Mouse (Mus musculus): ENCODE data around the gene Tsga13. TPM values are rescaled to one million over a fixed set of nuclear protein-coding genes. Genes with fewer than 3 reads are reported as not detected.

Gene Tsga13
- polyA plus RNA-seq (2012; rRNA removed), result 0.10 and 0.16 TPM in 2 replicates

DNA sequence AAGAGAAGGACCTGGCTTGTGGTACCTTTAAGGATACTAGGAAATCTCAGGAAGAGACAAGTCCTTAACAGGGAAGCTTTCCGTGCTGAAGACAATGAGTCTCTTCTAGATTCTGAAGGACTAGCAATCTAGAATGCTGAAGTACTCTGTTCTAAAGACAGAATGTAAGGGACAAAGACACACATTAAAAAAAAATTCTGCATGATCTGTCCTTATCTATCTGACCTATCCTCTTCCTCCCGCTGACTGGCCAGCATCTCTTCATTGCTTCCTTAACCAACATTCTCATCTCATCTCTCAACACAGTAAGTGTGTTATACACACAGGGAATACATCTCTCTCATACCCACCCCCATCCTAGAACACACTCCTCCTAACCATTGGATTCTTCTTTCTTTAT, at the start of gene Tsga13:
Gene Tsga13, minus strand, starts transcription at position 101 of the 400 bp plus-strand sequence.

DNA sequence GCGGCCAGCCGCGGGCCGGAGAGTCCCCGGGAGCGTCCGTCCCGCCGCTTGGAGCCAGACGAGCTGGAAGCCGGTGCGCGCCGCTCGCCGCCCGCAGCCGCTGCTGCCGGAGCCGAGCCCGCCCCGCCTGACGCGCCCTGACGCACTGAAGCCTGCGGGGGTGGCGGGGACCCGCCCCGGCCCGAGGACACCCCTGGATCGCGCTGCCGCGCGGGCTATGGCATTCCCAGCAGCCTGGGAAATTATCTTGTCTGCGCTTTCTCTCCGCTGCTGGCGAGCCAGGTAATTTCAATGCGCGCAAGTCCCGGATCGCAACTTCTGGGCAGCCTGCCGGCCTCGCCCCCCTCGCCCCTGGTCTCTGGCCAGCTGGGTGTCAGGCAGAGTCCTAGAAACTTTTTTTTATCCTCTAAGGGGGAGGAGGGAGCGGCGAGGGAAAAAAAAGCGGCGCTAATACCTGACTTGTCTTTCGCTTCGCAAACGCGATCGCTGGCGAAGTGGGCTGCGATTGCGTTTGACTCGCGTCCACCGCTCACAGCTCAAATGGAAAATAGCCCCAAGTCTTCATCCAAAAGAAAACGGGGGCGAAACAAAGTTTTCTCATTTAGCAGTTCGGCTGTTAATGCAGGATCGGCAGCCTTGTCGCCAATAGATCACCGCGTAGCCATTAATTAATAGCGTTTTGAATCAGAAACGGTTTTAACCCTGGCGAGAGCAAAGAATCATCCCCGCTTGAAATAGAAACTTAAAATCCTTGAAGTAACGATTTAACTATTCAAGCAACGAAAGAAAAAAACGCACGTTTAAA, 43.6 kb upstream of the Tsga13 start, which contains the start of gene Klf14:
Gene Klf14, minus strand, starts transcription at position 343 of the 805 bp plus-strand sequence.

DNA sequence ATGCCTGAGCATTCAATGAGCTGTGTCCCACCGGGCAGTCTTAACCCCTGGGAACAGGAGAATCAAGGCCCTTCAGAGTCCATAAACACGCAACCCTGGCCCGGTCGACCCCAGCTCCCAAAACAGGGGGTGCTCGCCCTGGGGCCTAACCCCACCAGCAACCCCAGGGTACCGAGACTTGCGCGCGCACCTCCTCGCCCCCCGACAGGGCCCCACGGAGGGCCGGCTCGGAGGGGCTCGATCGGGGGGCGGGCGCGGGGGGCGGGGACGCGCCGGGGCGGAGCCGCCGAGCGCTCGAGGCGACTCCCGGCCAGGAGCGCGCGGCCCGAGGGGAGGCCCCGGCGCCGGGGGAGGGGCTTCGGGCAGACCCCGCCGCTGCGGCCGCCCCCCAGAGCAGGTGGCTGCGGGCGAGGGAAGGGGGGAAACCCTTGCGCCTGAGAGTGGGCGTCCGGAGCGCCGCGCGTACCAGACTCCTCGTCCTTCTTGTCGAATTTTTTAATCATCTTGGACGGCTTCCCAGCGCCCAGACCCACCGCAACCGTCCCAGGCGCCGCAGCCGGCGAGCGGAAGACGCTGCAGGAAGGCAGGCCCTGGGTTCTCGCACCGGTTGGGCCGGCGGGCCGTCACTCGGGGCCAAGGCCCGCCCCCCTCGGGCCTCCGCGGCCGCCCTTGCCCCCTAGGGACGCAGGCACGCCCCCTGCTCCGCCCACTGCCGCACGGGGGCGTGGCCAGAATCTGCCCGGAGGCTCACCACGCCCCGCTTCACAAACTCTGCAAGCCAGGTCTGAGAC, 19.0 kb downstream of the Tsga13 start, which contains the start of gene Copg2:
Gene Copg2, minus strand, starts transcription at position 600 of the 791 bp plus-strand sequence.

Other genes starting within 250 kb of the Tsga13 start
- gene Cep41, start 221.8 kb downstream of the Tsga13 start, polyA plus RNA-seq (2012; rRNA removed), result 24.7 and 25.8 TPM in 2 replicates
- 789 and 1,460 TPM in 2 replicates for gene Mest, start 192.0 kb downstream of the Tsga13 start, polyA plus RNA-seq (2012; rRNA removed)
- 41.3 and 52.2 TPM in 2 replicates for gene Copg2, start 18.8 kb downstream of the Tsga13 start, polyA plus RNA-seq (2012; rRNA removed)
- gene Klf14, start 43.5 kb upstream of the Tsga13 start, polyA plus RNA-seq (2012; rRNA removed), result 0.28 and 0.82 TPM in 2 replicates

Measured in central nervous system, embryonic 11.5 days (tissue).